Mouse (Mus musculus): ENCODE measurements around the gene Stk32b.

Stk32b gene

GRCm38 (mm10) chr5:37520441-37520840, 196.5 kb downstream of the Stk32b start:
- in situ Hi-C loops (cut with MboI), result no loop called here

- in situ Hi-C loops (cut with MboI), result no loop called here
Measured at GRCm38 (mm10) chr5:37512479-37512878, 204.5 kb downstream of the Stk32b start.

GRCm38 (mm10) chr5:37506880-37507519, 210.0 kb downstream of the Stk32b start:
- in situ Hi-C loops (cut with MboI), result no loop called here

GRCm38 (mm10) chr5:37494984-37495476, 221.9 kb downstream of the Stk32b start:
- in situ Hi-C loops (cut with MboI), result no loop called here

GRCm38 (mm10) chr5:37472025-37472608, 244.9 kb downstream of the Stk32b start:
- in situ Hi-C loops (cut with MboI), result no loop called here

GRCm38 (mm10) chr5:37471584-37471983, 245.4 kb downstream of the Stk32b start:
- in situ Hi-C loops (cut with MboI), result no loop called here

- in situ Hi-C loops (cut with MboI), result no loop called here
Measured at GRCm38 (mm10) chr5:37469031-37469430, 247.9 kb downstream of the Stk32b start.

GRCm38 (mm10) chr5:37467646-37468045, 249.3 kb downstream of the Stk32b start:
- in situ Hi-C loops (cut with MboI), result no loop called here

- in situ Hi-C loops (cut with MboI), result no loop called here
Measured at GRCm38 (mm10) chr5:37465461-37465860, 251.5 kb downstream of the Stk32b start.

GRCm38 (mm10) chr5:37458236-37458635, 258.7 kb downstream of the Stk32b start:
- in situ Hi-C loops (cut with MboI), result no loop called here

GRCm38 (mm10) chr5:37457831-37458230, 259.1 kb downstream of the Stk32b start:
- in situ Hi-C loops (cut with MboI), result no loop called here

- in situ Hi-C loops (cut with MboI), result no loop called here
Measured at GRCm38 (mm10) chr5:37457191-37457590, 259.8 kb downstream of the Stk32b start.

- in situ Hi-C loops (cut with MboI), result no loop called here
Measured at GRCm38 (mm10) chr5:37456590-37456989, 260.4 kb downstream of the Stk32b start.

- in situ Hi-C loops (cut with MboI), result no loop called here
Measured at GRCm38 (mm10) chr5:37447546-37447945, 269.4 kb downstream of the Stk32b start.

GRCm38 (mm10) chr5:37442767-37443166, 274.2 kb downstream of the Stk32b start:
- in situ Hi-C loops (cut with MboI), result no loop called here

GRCm38 (mm10) chr5:37435417-37435816, 281.6 kb downstream of the Stk32b start:
- in situ Hi-C loops (cut with MboI), result no loop called here

- in situ Hi-C loops (cut with MboI), result no loop called here
Measured at GRCm38 (mm10) chr5:37427210-37427609, 289.8 kb downstream of the Stk32b start.

- in situ Hi-C loops (cut with MboI), result no loop called here
Measured at GRCm38 (mm10) chr5:37419028-37419427, 297.9 kb downstream of the Stk32b start.

Data from mature B cell (primary cell).